19 mouse cellular contexts compared by ENCODE assay signal in the genomic region with DNA sequence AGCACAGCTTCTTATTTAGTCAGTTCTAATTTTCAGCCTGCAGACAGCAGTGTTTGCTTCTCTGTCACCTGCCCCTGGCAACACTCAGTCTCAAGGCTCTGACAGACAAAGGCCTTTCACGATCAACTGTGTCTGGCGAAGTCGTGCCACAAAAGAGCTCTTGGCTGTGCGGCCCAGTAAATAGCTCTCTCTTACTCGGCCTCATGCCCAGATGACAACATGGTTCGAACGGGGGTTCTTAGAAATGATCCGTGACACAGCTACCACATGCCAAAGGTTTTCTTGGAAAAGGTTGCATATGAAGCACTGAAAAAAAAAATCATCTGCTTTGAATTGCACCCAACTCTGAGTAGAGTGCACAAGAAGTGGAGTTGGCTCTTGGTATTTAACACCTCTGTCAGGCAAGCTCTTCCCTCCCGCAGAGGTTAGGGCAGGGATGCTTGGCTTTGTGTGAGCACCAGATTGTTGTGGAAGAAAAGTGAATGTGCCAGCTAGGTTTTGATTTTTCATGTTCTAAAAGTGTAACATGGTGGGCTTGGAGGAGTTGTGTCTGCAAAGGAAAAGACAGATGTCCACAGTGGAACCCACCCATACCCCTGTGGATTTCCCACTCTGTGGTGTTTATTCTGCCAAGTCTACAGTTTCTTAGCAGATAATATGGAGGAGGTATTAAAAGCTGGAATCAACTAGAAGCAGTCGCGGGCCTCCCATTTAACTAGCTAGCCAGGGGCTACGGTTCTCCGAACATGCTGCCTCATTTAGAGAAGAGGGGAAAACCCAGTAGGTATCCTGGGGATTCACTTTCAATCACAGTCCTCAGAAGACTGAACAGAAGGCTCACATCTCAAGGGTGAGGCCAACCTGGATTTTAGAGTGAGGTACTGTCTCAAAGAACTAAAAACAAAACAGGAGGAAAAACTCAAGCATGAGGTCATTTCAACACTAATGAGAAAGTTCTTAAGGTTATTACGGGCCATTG.
DNase-seq lines count a peak whose midpoint lies in the region; ATAC-seq and TF ChIP-seq lines count a peak whose summit lies in the region.
"Had no signal": no experiment of that assay in that cellular context is flagged by ENCODE, and none has a peak within 500 bp of the region (broad histone marks: within the 10 kb centered on the region; RNA-seq: fewer than 3 reads in every experiment).

No protein-coding gene starts in this region.

- peak; percentile 63 to 66 for DNase-seq in cerebellum, postnatal 14 days
- no peak for DNase-seq in cerebellum, adult 9-11 months
- DNase-seq in hindbrain, postnatal 0 days (ENCODE audit: low spot score), result peak; percentile 56
- peak; percentile 92 for DNase-seq in CH12.LX (ENCODE audit: extremely low read depth)
- peak; percentile 92 for DNase-seq in brain, embryonic 14.5 days (ENCODE audit: low read depth)
- DNase-seq in gastrocnemius, postnatal 10 days, result no peak
- DNase-seq: cerebellum, adult 11 months; kidney, adult 2 months; kidney, postnatal 36 days; layer of hippocampus, postnatal 36 days; liver, embryonic 13.5 days; retina, postnatal 1 day; thymus, postnatal 4 days had no signal

- H3K4me1 ChIP-seq in hindbrain, postnatal 0 days (ENCODE audit: insufficient read depth, low read length), result no peaks in the 10 kb centered on the region
- no peaks in the 10 kb centered on the region for H3K4me1 ChIP-seq in hindbrain, embryonic 13.5 days (replicated peaks)
- H3K4me1 ChIP-seq in CH12.LX (ENCODE audit: control insufficient read depth in 1 of 2, insufficient read depth in 2 of 2), result peaks cover 16 to 50% of the 10 kb centered on the region in 2 experiments
- H3K4me1 ChIP-seq: heart, embryonic 12.5 days; liver, embryonic 13.5 days; lung, embryonic 15.5 days had no signal

- dilution Hi-C loops in CH12.LX (cut with MboI; ENCODE audit: extremely low pct_ligation_motif_present, extremely low pct_unique_long_range_greater_than_20kb, low sequenced_read_pairs), result no loop called here

- no peak; the same call in 1 of the 2 replicates for TF ChIP-seq CTCF in hindbrain, postnatal 0 days (IDR thresholded peaks at IDR 0.05; ENCODE audit: low read depth)
- TF ChIP-seq CTCF in CH12.LX (conservative IDR thresholded peaks at IDR 0.05 in 1 of 2, IDR thresholded peaks at IDR 0.05 in 1 of 2; ENCODE audit: low read depth in 2 of 2, low read length in 2 of 2), result no peak
- TF ChIP-seq CTCF in brain, embryonic 14.5 days (IDR thresholded peaks at IDR 0.05; ENCODE audit: borderline replicate concordance, extremely low read depth, insufficient read depth, insufficient read length), result no peak

- no peaks in the 10 kb centered on the region for H3K27me3 ChIP-seq in hindbrain, postnatal 0 days (ENCODE audit: insufficient read depth, low read length)
- no peaks in the 10 kb centered on the region for H3K27me3 ChIP-seq in hindbrain, embryonic 13.5 days
- H3K27me3 ChIP-seq in CH12.LX (replicated peaks), result no peaks in the 10 kb centered on the region
- H3K27me3 ChIP-seq: embryonic facial prominence, embryonic 15.5 days; heart, embryonic 12.5 days; liver, embryonic 13.5 days; lung, embryonic 15.5 days had no signal

- in situ Hi-C loops in CH12.LX (cut with MboI; ENCODE audit: low pct_ligation_motif_present, low pct_unique_long_range_greater_than_20kb, low sequenced_read_pairs), result loop anchor here (25.0 kb wide), 1 partner anchor 616 kb away; no protein-coding TSS in a partner anchor

- H3K4me3 ChIP-seq in hindbrain, postnatal 0 days (ENCODE audit: low read length), result no peak overlapping the region
- H3K4me3 ChIP-seq in hindbrain, embryonic 13.5 days, result no peak overlapping the region
- H3K4me3 ChIP-seq in CH12.LX (replicated peaks in 1 of 3; ENCODE audit: low read depth in 2 of 3, low read length in 2 of 3, poor library complexity in 1 of 3), result no peak overlapping the region
- H3K4me3 ChIP-seq: embryonic facial prominence, embryonic 15.5 days; heart, embryonic 12.5 days; liver, embryonic 13.5 days; lung, embryonic 15.5 days had no signal

- no peaks in the 10 kb centered on the region for H3K79me2 ChIP-seq in CH12.LX (replicated peaks; ENCODE audit: control insufficient read depth, extremely low read depth, insufficient read depth, poor library complexity, severe bottlenecking)

- H3K36me3 ChIP-seq in hindbrain, postnatal 0 days (ENCODE audit: insufficient read depth, low read length), result no peaks in the 10 kb centered on the region
- H3K36me3 ChIP-seq in hindbrain, embryonic 13.5 days, result no peaks in the 10 kb centered on the region
- no peaks in the 10 kb centered on the region for H3K36me3 ChIP-seq in CH12.LX (replicated peaks in 1 of 2; ENCODE audit: control insufficient read depth in 1 of 2, insufficient read depth in 1 of 2, low read length in 1 of 2)
- H3K36me3 ChIP-seq: embryonic facial prominence, embryonic 15.5 days; heart, embryonic 12.5 days; liver, embryonic 13.5 days; lung, embryonic 15.5 days had no signal

- no peak for TF ChIP-seq POLR2A in CH12.LX (IDR thresholded peaks at IDR 0.05; ENCODE audit: low read depth, low read length)
- TF ChIP-seq POLR2A in brain, embryonic 14.5 days (IDR thresholded peaks at IDR 0.05; ENCODE audit: borderline replicate concordance, extremely low read depth, insufficient read depth, insufficient read length, poor library complexity, severe bottlenecking), result no peak

- ATAC-seq in hindbrain, postnatal 0 days, result no peak
- ATAC-seq in hindbrain, embryonic 13.5 days (ENCODE audit: low FRiP score), result no peak

- WGBS in hindbrain, postnatal 0 days, result 53% methylated on average over 14 of the region's 14 CpGs
- WGBS in hindbrain, embryonic 13.5 days, result 72% methylated on average over 14 of the region's 14 CpGs

- no peak overlapping the region for H3K9ac ChIP-seq in hindbrain, postnatal 0 days (replicated peaks; ENCODE audit: low read length)
- H3K9ac ChIP-seq in hindbrain, embryonic 13.5 days, result no peak overlapping the region
- H3K9ac ChIP-seq in CH12.LX (ENCODE audit: insufficient read depth, low read depth), result no peak overlapping the region
- H3K9ac ChIP-seq: embryonic facial prominence, embryonic 15.5 days; heart, embryonic 12.5 days; liver, embryonic 13.5 days; lung, embryonic 15.5 days had no signal

- TF ChIP-seq EP300 in CH12.LX (IDR thresholded peaks at IDR 0.05; ENCODE audit: low read length), result peak; percentile 89

- TF ChIP-seq RAD21 in CH12.LX (IDR thresholded peaks at IDR 0.05; ENCODE audit: low read depth, low read length), result no peak

- no peak overlapping the region for H3K4me2 ChIP-seq in hindbrain, postnatal 0 days (ENCODE audit: low read depth, low read length)
- no peak overlapping the region for H3K4me2 ChIP-seq in hindbrain, embryonic 13.5 days
- H3K4me2 ChIP-seq in CH12.LX (ENCODE audit: insufficient read depth, low read depth, poor library complexity, severe bottlenecking), result peak overlapping the region; percentile 54
- H3K4me2 ChIP-seq: embryonic facial prominence, embryonic 15.5 days; heart, embryonic 12.5 days; liver, embryonic 13.5 days; lung, embryonic 15.5 days; midbrain, embryonic 11.5 days had no signal

- no peaks in the 10 kb centered on the region for H3K9me3 ChIP-seq in hindbrain, postnatal 0 days (ENCODE audit: low read length)
- 0 out of 2 replicates have a peak, but pooled peaks cover 3% of the 10 kb centered on the region for H3K9me3 ChIP-seq in hindbrain, embryonic 13.5 days
- peaks cover 13% of the 10 kb centered on the region for H3K9me3 ChIP-seq in CH12.LX (replicated peaks; ENCODE audit: low read length)
- H3K9me3 ChIP-seq: embryonic facial prominence, embryonic 15.5 days; liver, embryonic 13.5 days; lung, embryonic 15.5 days had no signal

- no peak overlapping the region for H3K27ac ChIP-seq in hindbrain, postnatal 0 days
- no peak overlapping the region for H3K27ac ChIP-seq in hindbrain, embryonic 13.5 days
- peak overlapping the region; percentile 76 for H3K27ac ChIP-seq in CH12.LX (ENCODE audit: insufficient read depth, low read depth)
- H3K27ac ChIP-seq: embryonic facial prominence, embryonic 15.5 days; liver, embryonic 13.5 days; lung, embryonic 15.5 days; macrophage had no signal

TF ChIP-seq in CH12.LX, 34 proteins besides CTCF, POLR2A, EP300 and RAD21 (continues in another document):
- TF ChIP-seq SMC3 (IDR thresholded peaks at IDR 0.05; ENCODE audit: low read depth, low read length) (no peak), MAX (IDR thresholded peaks at IDR 0.05; ENCODE audit: low read length) (no peak; the same call in 1 of the 2 replicates), NRF1 (IDR thresholded peaks at IDR 0.05; ENCODE audit: low read depth, low read length) (no peak), ZMIZ1 (IDR thresholded peaks at IDR 0.05; ENCODE audit: low read depth, low read length) (0 out of 2 replicates have a peak, but pooled peaks have one; percentile 27), USF1 (IDR thresholded peaks at IDR 0.05; ENCODE audit: low read depth, low read length) (no peak), TBP (conservative IDR thresholded peaks at IDR 0.05; ENCODE audit: low read depth, low read length) (0 out of 2 replicates have a peak, but pooled peaks have one; percentile 25), MAZ (IDR thresholded peaks at IDR 0.05; ENCODE audit: low read depth, low read length) (no peak), GABPA (IDR thresholded peaks at IDR 0.05; ENCODE audit: insufficient replicate concordance, low read depth, low read length) (no peak), USF2 (conservative IDR thresholded peaks at IDR 0.05; ENCODE audit: low read depth, low read length) (no peak), HCFC1 (IDR thresholded peaks at IDR 0.05; ENCODE audit: low read depth, low read length) (no peak), POLR2AphosphoS2 (IDR thresholded peaks at IDR 0.05; ENCODE audit: low read depth, low read length) (no peak), SIN3A (IDR thresholded peaks at IDR 0.05; ENCODE audit: low read length) (0 out of 2 replicates have a peak, but pooled peaks have one; percentile 46), MEF2A (IDR thresholded peaks at IDR 0.05; ENCODE audit: borderline replicate concordance, low read depth, low read length) (peak; percentile 67), NELFE (IDR thresholded peaks at IDR 0.05; ENCODE audit: low read depth, low read length) (no peak), RCOR1 (conservative IDR thresholded peaks at IDR 0.05; ENCODE audit: low read depth, low read length) (0 out of 2 replicates have a peak, but pooled peaks have one; percentile 69), MAFK (IDR thresholded peaks at IDR 0.05; ENCODE audit: insufficient replicate concordance, low read length) (0 out of 2 replicates have a peak, but pooled peaks have one; percentile 2), TCF12 (IDR thresholded peaks at IDR 0.05; ENCODE audit: low read depth, low read length) (peak; percentile 41; the same call in 1 of the 2 replicates), ZNF384 (IDR thresholded peaks at IDR 0.05; ENCODE audit: low read depth, low read length) (no peak), E2F4 (IDR thresholded peaks at IDR 0.05; ENCODE audit: insufficient replicate concordance, low read depth, low read length) (no peak), JUN (IDR thresholded peaks at IDR 0.05; ENCODE audit: insufficient read depth, low read depth, low read length) (peak; percentile 66; the same call in 1 of the 2 replicates), MXI1 (IDR thresholded peaks at IDR 0.05; ENCODE audit: low read depth, low read length) (no peak; the same call in 1 of the 2 replicates)

Comparison
In these comparisons a context has a peak if more than half of its experiments do, and no peak if none do; other contexts are left out.
1. DNase-seq: peak in cerebellum, postnatal 14 days (2 of 2), hindbrain, postnatal 0 days (single experiment), CH12.LX (single experiment) and brain, embryonic 14.5 days (single experiment); none in cerebellum, adult 9-11 months (single experiment) and gastrocnemius, postnatal 10 days (single experiment).